Mouse (Mus musculus) ovary, postnatal 36 days (tissue): ENCODE results near the gene Atp8b2.

Experiments
- DNase-seq: peaks from one replicate; pipeline ENCODE4 v3.0.0; 2022; ENCODE audit warnings: low spot score, mixed read lengths

Gene Atp8b2

DNA sequence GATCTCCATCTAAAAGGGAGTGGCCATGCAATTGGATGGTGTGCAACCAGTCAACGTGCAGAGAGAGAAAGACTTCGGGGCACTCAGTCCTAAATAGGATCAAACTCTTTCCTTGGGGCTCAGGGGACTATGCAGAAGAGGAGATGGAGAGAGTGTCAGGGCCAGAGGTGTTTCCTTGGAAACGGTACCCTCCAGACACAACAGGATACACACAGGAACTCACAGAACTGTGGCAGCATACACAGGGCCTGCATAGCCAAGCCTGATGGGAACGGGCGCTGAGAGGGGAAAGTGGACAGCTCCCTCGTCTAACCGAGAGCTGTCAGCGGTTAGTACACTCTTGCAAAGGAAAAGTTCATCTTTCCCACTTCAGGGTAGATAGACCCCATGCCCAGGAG is 63.8 kb downstream of the Atp8b2 start:
- no peak for DNase-seq

DNA sequence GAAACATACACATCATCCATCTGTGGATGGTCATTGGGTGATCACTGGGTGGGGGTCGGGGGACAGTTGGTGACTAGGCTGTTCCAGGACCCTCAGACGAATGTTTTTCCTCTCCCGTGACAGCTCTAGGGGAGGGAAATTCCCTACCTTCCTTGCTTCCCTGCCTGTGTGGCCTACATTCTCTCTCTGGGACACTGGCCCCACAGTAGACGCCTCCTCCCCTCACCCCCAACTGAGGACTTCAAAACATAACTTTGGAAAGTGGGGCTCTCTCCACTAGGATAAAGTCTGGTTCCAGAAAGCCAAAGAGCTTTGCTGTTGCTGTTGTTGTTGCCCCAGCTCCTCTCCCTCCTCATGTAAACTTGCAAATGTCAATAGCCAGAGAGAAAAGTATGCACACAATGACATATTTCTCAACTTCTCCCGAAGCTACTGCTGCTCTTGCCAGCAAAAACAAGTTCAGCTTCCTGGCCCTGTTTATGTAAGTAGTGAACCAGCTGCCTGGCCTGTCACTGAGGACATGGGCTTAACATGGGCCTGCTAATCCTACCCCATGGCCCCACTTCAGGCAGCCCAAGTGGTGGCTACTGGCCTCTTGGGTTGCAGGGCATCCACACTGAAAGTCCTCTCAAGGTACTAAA is 64.3 kb downstream of the Atp8b2 start:
- no peak for DNase-seq

DNA sequence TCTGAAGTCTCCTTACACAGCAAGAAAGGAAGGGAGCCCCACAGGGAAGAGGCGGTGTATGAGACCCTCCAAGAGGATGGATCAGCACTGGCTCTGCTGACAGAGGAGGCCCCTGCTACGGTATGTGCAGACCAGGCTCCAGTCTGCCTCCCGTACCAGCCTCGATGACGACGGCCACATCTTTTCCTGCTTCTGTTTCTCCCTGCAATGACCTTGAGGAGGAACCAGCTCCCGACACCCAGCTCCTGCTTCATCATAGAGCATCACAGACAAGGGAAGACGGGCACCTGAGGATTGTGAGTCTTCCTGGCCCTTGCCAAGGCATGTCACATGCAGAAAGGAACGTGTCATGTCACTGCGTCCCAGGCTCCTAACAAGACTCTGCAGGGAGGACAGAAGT is 65.3 kb downstream of the Atp8b2 start:
- no peak for DNase-seq

DNA sequence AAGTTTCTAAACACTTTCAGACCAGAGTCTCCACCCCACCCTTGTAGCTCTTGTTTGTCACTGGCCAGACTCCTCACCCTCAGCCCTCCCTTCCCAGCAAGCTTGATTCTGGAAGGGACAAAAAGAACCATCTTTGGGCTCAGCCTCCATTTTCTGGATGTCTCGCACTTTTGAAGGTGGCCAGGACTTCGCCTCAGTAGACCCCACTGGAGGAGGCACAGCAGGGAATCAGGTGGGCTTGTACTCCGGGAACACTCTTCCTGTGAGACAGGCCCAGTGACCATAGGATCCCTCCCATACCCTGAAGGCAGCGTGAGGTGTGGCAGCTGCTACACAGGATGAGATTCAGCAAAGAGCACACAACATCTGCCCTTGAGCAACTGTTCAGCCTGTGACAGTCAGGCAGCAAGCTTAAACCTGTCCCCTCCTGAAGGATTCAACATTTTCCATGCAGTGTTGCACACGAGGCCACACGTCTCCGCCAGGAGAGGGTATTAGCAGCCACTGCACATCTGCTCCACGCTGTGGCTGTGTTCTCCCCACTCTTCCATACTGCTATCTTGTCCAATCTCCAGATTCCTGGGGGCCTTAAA is 66.0 kb downstream of the Atp8b2 start:
- DNase-seq = no peak

DNA sequence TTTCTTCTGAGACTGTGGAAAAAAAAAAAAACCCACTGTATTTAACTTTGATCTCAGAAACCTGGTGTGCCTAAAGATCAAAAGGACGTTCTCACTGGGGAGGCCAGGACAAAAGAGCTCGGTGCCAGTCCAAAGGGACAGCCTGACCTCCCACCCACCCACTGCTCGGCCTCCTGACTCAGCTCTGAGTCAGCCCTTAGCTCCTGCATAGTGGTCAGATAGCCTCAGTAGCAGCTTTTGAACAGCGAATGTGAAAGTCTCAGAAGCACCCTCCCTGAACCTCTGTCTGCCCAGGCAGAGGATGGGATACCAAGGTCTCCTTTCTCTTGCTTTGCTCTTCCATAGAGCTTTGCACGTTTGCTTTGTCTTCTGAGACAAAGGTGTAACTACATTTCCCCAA is 66.7 kb downstream of the Atp8b2 start:
- DNase-seq = no peak

DNA sequence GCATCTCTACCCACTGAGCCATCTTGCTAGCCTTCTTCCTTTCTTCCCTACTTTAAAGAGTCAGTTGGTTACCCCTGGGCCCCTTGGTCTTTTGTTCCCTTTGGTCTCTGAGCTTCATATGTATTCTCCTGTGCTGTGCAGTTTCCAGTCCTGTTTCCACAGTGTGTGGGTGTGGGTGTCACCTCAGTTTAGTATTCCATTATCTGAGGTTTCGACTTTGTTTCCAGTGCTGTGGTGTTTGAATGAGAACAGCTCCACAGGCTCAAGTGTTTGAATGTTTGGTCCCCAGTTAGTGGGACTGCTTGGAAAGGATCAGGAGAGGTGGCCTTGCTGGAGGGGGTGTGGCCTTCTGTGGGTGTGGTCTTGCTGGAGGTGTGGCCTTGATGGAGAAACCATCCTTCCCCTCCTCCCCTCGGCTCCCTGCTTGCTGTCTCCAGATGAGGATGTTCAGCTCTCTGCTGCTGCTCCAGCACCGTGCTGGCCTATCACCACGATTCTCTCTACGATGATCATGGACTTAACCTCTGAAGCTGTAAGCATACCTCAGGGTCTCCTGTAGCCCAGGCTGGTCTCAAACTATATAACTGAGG is 70.7 kb downstream of the Atp8b2 start:
- no peak for DNase-seq

DNA sequence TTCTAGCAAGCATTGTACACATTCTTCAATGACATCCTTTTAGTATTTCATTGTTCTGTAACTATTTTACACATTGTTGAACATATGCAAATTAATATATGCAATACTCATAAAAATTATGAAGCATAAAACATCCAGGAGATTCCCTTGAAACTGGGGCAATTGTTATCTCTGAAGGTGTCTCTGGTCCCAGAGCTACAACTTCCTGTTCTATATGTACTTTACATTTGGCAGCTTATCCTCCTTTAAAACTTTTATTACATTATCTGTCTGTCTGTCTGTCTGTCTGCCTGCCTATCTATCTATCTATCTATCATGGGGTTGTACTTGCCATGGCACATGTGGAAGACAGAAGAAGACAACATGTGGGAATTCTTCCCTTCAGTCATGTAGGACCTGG is 71.6 kb downstream of the Atp8b2 start:
- DNase-seq = no peak

DNA sequence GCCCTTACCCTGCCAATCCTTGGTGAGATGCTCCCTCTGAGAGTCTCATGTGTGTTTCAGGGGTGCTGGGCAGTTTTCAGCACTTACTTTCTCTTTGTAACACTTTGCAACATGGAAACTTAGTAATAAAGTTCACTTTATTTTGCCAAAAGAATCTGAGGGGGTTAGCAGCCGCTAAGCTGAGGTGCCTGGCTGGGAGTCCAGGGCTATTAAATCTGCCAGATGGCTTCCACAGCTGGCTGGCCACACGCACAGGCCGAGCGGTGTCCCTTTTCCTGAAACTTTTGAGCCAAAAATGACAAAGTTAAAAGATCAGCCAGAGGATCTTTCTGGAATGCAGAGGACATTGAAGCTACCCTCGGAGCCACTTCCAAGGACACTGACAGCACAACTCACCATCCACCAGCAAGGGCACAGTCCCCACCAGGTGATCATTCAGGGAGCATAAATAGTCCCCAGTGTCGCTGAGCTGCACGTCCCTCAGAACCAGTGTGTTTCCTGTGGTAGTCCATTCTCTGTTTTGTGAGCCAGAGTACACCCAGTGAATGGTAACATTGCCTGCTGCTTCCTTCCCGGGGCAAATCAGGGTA is 73.4 kb downstream of the Atp8b2 start:
- no peak for DNase-seq
